Mouse (Mus musculus) MEL (cell line): ENCODE data around the gene Alg3. TPM values are rescaled to one million over a fixed set of nuclear protein-coding genes. Genes with fewer than 3 reads are reported as not detected.

ENCODE experiments used
- DNase-seq: peaks from one replicate; pipeline ENCODE4 v3.0.0; 2011; ENCODE audit warnings: low read depth, low spot score
- H3K27ac ChIP-seq: 2 replicates; pipeline ENCODE4 v1.5.1; 2012; ENCODE audit warnings: low read depth, mild to moderate bottlenecking, control low read depth, low read length, moderate library complexity; ENCODE audit not compliant: control insufficient read depth
- H3K27me3 ChIP-seq, 2 experiments: fragments of 150-350 bp in 1 of 2; sonication (generic) in 1 of 2; 2 replicates each; pipeline ENCODE4 v1.6.1; 2012; ENCODE audit warnings: low read length in 2 of 2, mild to moderate bottlenecking in 2 of 2, improper control_type of control experiment in 1 of 2, moderate library complexity in 1 of 2; ENCODE audit not compliant: insufficient read depth in 2 of 2, control insufficient read depth in 1 of 2
- H3K36me3 ChIP-seq, 2 experiments: 2 replicates each; pipeline ENCODE4 v1.6.1; 2012 to 2014; ENCODE audit warnings: low read length in 2 of 2, improper control_type of control experiment in 1 of 2, inconsistent platforms in 1 of 2, mild to moderate bottlenecking in 1 of 2; ENCODE audit not compliant: insufficient read depth in 2 of 2, control insufficient read depth in 1 of 2
- H3K4me1 ChIP-seq, 2 experiments: fragments of 150-350 bp in 1 of 2; sonication (generic) in 1 of 2; 2 replicates each; pipeline ENCODE4 v1.6.1; 2012; ENCODE audit warnings: low read length in 2 of 2, improper control_type of control experiment in 1 of 2, mild to moderate bottlenecking in 1 of 2; ENCODE audit not compliant: insufficient read depth in 2 of 2, control insufficient read depth in 1 of 2
- H3K4me3 ChIP-seq, 2 experiments: fragments of 150-350 bp in 1 of 2; sonication (generic) in 1 of 2; 2 replicates each; pipeline ENCODE4 v1.5.1; 2012; ENCODE audit warnings: low read depth in 2 of 2, low read length in 2 of 2, mild to moderate bottlenecking in 2 of 2, moderate library complexity in 2 of 2, control low read depth in 1 of 2, improper control_type of control experiment in 1 of 2; ENCODE audit not compliant: control insufficient read depth in 1 of 2, insufficient read depth in 1 of 2
- H3K79me2 ChIP-seq: 2 replicates; pipeline ENCODE4 v1.6.1; 2012; ENCODE audit warnings: mild to moderate bottlenecking, low read length, moderate library complexity; ENCODE audit not compliant: control insufficient read depth, poor library complexity, insufficient read depth
- H3K9ac ChIP-seq: 2 replicates; pipeline ENCODE4 v1.6.1; 2012; ENCODE audit warnings: low read depth, mild to moderate bottlenecking, control low read depth, low read length, moderate library complexity; ENCODE audit not compliant: control insufficient read depth, poor library complexity, severe bottlenecking
- H3K9me3 ChIP-seq: fragments of 150-350 bp; sonication (generic); replicated peaks from 2 replicates; pipeline ENCODE4 v1.6.1; 2012; ENCODE audit warnings: mild to moderate bottlenecking, low read length, improper control_type of control experiment, moderate library complexity; ENCODE audit not compliant: insufficient read depth
- BHLHE40 ChIP-seq: IDR thresholded peaks from 2 replicates; pipeline ENCODE4 v1.6.1; 2012; ENCODE audit warnings: low read depth, mild to moderate bottlenecking, inconsistent platforms, low read length, improper control_type of control experiment, borderline replicate concordance
- CHD2 ChIP-seq: IDR thresholded peaks from 2 replicates; pipeline ENCODE4 v1.6.1; 2011; ENCODE audit warnings: low read length, improper control_type of control experiment
- CTCF ChIP-seq, 3 experiments: IDR thresholded peaks in 2 of 3; conservative IDR thresholded peaks in 1 of 3; 2 replicates each; pipeline ENCODE4 v1.5.1; 2011 to 2012; ENCODE audit warnings: low read length in 3 of 3, low read depth in 2 of 3, mild to moderate bottlenecking in 2 of 3, improper control_type of control experiment in 1 of 3, inconsistent platforms in 1 of 3, mixed read lengths in 1 of 3, moderate library complexity in 1 of 3; ENCODE audit not compliant: control insufficient read depth in 1 of 3, insufficient read depth in 1 of 3, poor library complexity in 1 of 3, severe bottlenecking in 1 of 3
- E2F4 ChIP-seq: IDR thresholded peaks from 2 replicates; pipeline ENCODE4 v1.6.1; 2011; ENCODE audit warnings: low read depth, low read length, improper control_type of control experiment, borderline replicate concordance
- ELF1 ChIP-seq: IDR thresholded peaks from 2 replicates; pipeline ENCODE4 v1.6.1; 2014; ENCODE audit warnings: low read depth, mild to moderate bottlenecking, inconsistent platforms, low read length, improper control_type of control experiment, moderate library complexity
- GABPA ChIP-seq: IDR thresholded peaks from 2 replicates; pipeline ENCODE4 v1.6.1; 2012; ENCODE audit warnings: low read depth, mild to moderate bottlenecking, inconsistent platforms, low read length, improper control_type of control experiment, moderate library complexity
- GATA1 ChIP-seq: IDR thresholded peaks from 2 replicates; pipeline ENCODE4 v1.6.1; 2011; ENCODE audit warnings: low read depth, low read length, improper control_type of control experiment
- HCFC1 ChIP-seq: IDR thresholded peaks from 2 replicates; pipeline ENCODE4 v1.6.1; 2012; ENCODE audit warnings: low read depth, mild to moderate bottlenecking, inconsistent platforms, low read length, improper control_type of control experiment, moderate library complexity
- JUND ChIP-seq: IDR thresholded peaks from 2 replicates; pipeline ENCODE4 v1.6.1; 2011; ENCODE audit warnings: low read depth, mild to moderate bottlenecking, improper control_type of control experiment, low read length
- MAFK ChIP-seq: IDR thresholded peaks from 2 replicates; pipeline ENCODE4 v1.6.1; 2011; ENCODE audit warnings: low read depth, mild to moderate bottlenecking, low read length, improper control_type of control experiment, borderline replicate concordance
- MAX ChIP-seq: IDR thresholded peaks from 2 replicates; pipeline ENCODE4 v1.6.1; 2011; ENCODE audit warnings: low read length, improper control_type of control experiment
- MAZ ChIP-seq: IDR thresholded peaks from 2 replicates; pipeline ENCODE4 v1.6.1; 2012; ENCODE audit warnings: low read depth, mild to moderate bottlenecking, inconsistent platforms, low read length, improper control_type of control experiment
- MEF2A ChIP-seq: IDR thresholded peaks from 2 replicates; pipeline ENCODE4 v1.6.1; 2014; ENCODE audit warnings: low read depth, mild to moderate bottlenecking, inconsistent platforms, low read length, improper control_type of control experiment; ENCODE audit not compliant: poor library complexity, insufficient replicate concordance, severe bottlenecking; ENCODE audit errors: extremely low read depth
- MXI1 ChIP-seq: IDR thresholded peaks from 2 replicates; pipeline ENCODE4 v1.6.1; 2011; ENCODE audit warnings: mild to moderate bottlenecking, low read depth, low read length, improper control_type of control experiment
- MYC ChIP-seq: IDR thresholded peaks from 2 replicates; pipeline ENCODE4 v1.6.1; 2011; ENCODE audit warnings: low read depth, mild to moderate bottlenecking, low read length, improper control_type of control experiment, moderate library complexity
- NELFE ChIP-seq: IDR thresholded peaks from 2 replicates; pipeline ENCODE4 v1.6.1; 2011; ENCODE audit warnings: low read depth, low read length, improper control_type of control experiment
- NRF1 ChIP-seq: IDR thresholded peaks from 2 replicates; pipeline ENCODE4 v1.6.1; 2014; ENCODE audit warnings: low read depth, mild to moderate bottlenecking, inconsistent platforms, low read length, improper control_type of control experiment, moderate library complexity; ENCODE audit not compliant: poor library complexity, insufficient read depth, severe bottlenecking
- POLR2AphosphoS5 ChIP-seq: IDR thresholded peaks from 2 replicates; pipeline ENCODE4 v1.6.1; 2012; ENCODE audit warnings: low read depth, borderline replicate concordance, mild to moderate bottlenecking, inconsistent platforms, low read length, moderate library complexity, mixed read lengths
- RAD21 ChIP-seq: IDR thresholded peaks from 2 replicates; pipeline ENCODE4 v1.6.1; 2011; ENCODE audit warnings: mild to moderate bottlenecking, low read depth, low read length, improper control_type of control experiment
- RCOR1 ChIP-seq: IDR thresholded peaks from 2 replicates; pipeline ENCODE4 v1.6.1; 2012; ENCODE audit warnings: low read depth, mild to moderate bottlenecking, inconsistent platforms, low read length, improper control_type of control experiment
- SIN3A ChIP-seq: IDR thresholded peaks from 2 replicates; pipeline ENCODE4 v1.6.1; 2012; ENCODE audit warnings: low read length, improper control_type of control experiment, inconsistent platforms
- TBP ChIP-seq: IDR thresholded peaks from 2 replicates; pipeline ENCODE4 v1.8.0; 2011; ENCODE audit warnings: low read depth, low read length, improper control_type of control experiment
- TCF12 ChIP-seq: IDR thresholded peaks from 2 replicates; pipeline ENCODE4 v1.6.1; 2014; ENCODE audit warnings: low read depth, mild to moderate bottlenecking, inconsistent platforms, low read length, improper control_type of control experiment, moderate library complexity
- UBTF ChIP-seq: IDR thresholded peaks from 2 replicates; pipeline ENCODE4 v1.6.1; 2012; ENCODE audit warnings: low read depth, mild to moderate bottlenecking, inconsistent platforms, low read length, improper control_type of control experiment, moderate library complexity, borderline replicate concordance; ENCODE audit not compliant: insufficient read depth
- USF2 ChIP-seq, 2 experiments: IDR thresholded peaks; 2 replicates each; pipeline ENCODE4 v1.6.1; 2011 to 2012; ENCODE audit warnings: improper control_type of control experiment in 2 of 2, low read length in 2 of 2, borderline replicate concordance in 1 of 2, inconsistent platforms in 1 of 2, low read depth in 1 of 2, mild to moderate bottlenecking in 1 of 2; ENCODE audit not compliant: insufficient read depth in 1 of 2
- ZKSCAN1 ChIP-seq: IDR thresholded peaks from 2 replicates; pipeline ENCODE4 v1.6.1; 2012; ENCODE audit warnings: low read depth, mild to moderate bottlenecking, inconsistent platforms, low read length, improper control_type of control experiment, moderate library complexity
- ZMIZ1 ChIP-seq: IDR thresholded peaks from 2 replicates; pipeline ENCODE4 v1.6.1; 2012; ENCODE audit warnings: low read depth, mild to moderate bottlenecking, inconsistent platforms, low read length, improper control_type of control experiment, moderate library complexity
- polyA plus RNA-seq, 2 experiments: library from polyadenylated mRNA; stranded (reverse) in 1 of 2; unstranded in 1 of 2; fragments of >175 nt in 1 of 2; fragments of >200 nt in 1 of 2; gene quantifications; 2 replicates each; pipeline versions ENCODE4 v1.2.1 to v1.2.4; 2012; ENCODE audit warnings: low replicate concordance in 2 of 2, low read depth in 1 of 2; ENCODE audit not compliant: insufficient read length in 2 of 2, insufficient read depth in 1 of 2, missing spikeins in 1 of 2
- total RNA-seq: library from RNA; depleted of rRNA; stranded (reverse); fragments of 300-350 nt; gene quantifications from 2 replicates; pipeline ENCODE4 v1.2.3, GENCODE M21; 2012

Gene Alg3
- total and polyA plus RNA-seq, 3 experiments, result 25.6 to 218 (median 67.6) TPM

DNA sequence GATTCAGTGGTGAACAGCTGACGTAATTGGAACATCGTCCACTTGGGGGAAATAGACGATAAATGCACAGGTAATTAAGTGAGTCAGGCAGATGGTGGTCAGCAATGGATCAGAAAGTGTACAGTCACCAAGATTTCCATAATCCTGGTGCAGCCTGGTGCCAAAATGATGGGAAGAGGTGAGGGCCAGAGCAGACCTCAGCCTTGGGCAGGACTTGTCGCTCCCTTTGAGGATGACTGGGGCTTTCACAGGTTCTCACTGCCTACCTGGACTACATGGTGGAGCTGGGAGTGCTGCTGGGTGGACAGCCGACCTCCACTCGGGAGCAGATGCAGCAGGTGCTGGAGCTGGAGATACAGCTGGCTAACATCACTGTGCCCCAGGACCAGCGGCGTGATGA lies 25.9 kb upstream of the Alg3 start:
- Histone ChIP-seq H3K9me3 (no peaks in the 10 kb centered on the region), H3K9ac (no peak overlapping the region), H3K36me3 (peaks cover 0 to 2% of the 10 kb centered on the region in 2 experiments; a peak in 3 of 4 replicates), H3K4me1 (0 out of 4 replicates have a peak, but pooled peaks cover 0 to 3% of the 10 kb centered on the region in 2 experiments), H3K27ac (no peak overlapping the region), H3K4me3 (no peak overlapping the region), H3K27me3 (no peaks in the 10 kb centered on the region), H3K79me2 (no peaks in the 10 kb centered on the region)
- TF ChIP-seq USF2 (IDR thresholded peaks at IDR 0.05; ENCODE audit: borderline replicate concordance in 1 of 2, insufficient read depth in 1 of 2, low read depth in 1 of 2, low read length in 2 of 2) (no peak), E2F4 (no peak), BHLHE40 (no peak), MEF2A (no peak), GATA1 (no peak), MXI1 (no peak), RAD21 (no peak), CHD2 (no peak), SIN3A (no peak), ZMIZ1 (no peak), HCFC1 (no peak), RCOR1 (no peak), POLR2AphosphoS5 (no peak), MAFK (no peak), CTCF (IDR thresholded peaks at IDR 0.05 in 2 of 3, conservative IDR thresholded peaks at IDR 0.05 in 1 of 3; ENCODE audit: control insufficient read depth in 1 of 3, insufficient read depth in 1 of 3, low read depth in 2 of 3, low read length in 3 of 3, poor library complexity in 1 of 3, severe bottlenecking in 1 of 3) (no peak), ZKSCAN1 (no peak)
- no peak for DNase-seq

GRCm38 (mm10) chr16:20629731-20630634 lies 18.4 kb upstream of the Alg3 start, which contains the start of gene Ece2:
Ece2 (plus strand) TSS chr16:20629828.
- H3K27me3 ChIP-seq, result no peaks in the 10 kb centered on the region
- H3K9me3 ChIP-seq, result no peaks in the 10 kb centered on the region
- peak within 1 kb of the TSS; percentile 59 to 73 for H3K4me3 ChIP-seq
- DNase-seq, result peak; percentile 72
- peaks cover 0 to 4% of the 10 kb centered on the region in 2 experiments; a peak in 2 of 4 replicates for H3K36me3 ChIP-seq
- peaks cover 6% of the 10 kb centered on the region; the same call in 1 of the 2 replicates for H3K79me2 ChIP-seq
- H3K27ac ChIP-seq, result peak within 1 kb of the TSS; percentile 30
- peak within 1 kb of the TSS; percentile 69 for H3K9ac ChIP-seq
- H3K4me1 ChIP-seq, result peaks cover 2 to 18% of the 10 kb centered on the region in 2 experiments; a peak in 3 of 4 replicates
- TF ChIP-seq NELFE, result 0 out of 2 replicates have a peak, but pooled peaks have one; percentile 42
- TF ChIP-seq MAX, result peak; percentile 13
- no peak for TF ChIP-seq JUND
- no peak for TF ChIP-seq MEF2A
- peak; percentile 59; the same call in 1 of the 2 replicates for TF ChIP-seq MAZ
- no peak for TF ChIP-seq TCF12
- no peak for TF ChIP-seq E2F4
- peak; percentile 44; the same call in 1 of the 2 replicates for TF ChIP-seq MYC
- peak; percentile 34; the same call in 1 of the 2 replicates for TF ChIP-seq NRF1
- TF ChIP-seq UBTF, result 0 out of 2 replicates have a peak, but pooled peaks have one; percentile 48
- TF ChIP-seq CTCF (IDR thresholded peaks at IDR 0.05 in 2 of 3, conservative IDR thresholded peaks at IDR 0.05 in 1 of 3; ENCODE audit: control insufficient read depth in 1 of 3, insufficient read depth in 1 of 3, low read depth in 2 of 3, low read length in 3 of 3, poor library complexity in 1 of 3, severe bottlenecking in 1 of 3), result no peak
- no peak for TF ChIP-seq ELF1
- no peak for TF ChIP-seq HCFC1
- 0 out of 2 replicates have a peak, but pooled peaks have one; percentile 12 for TF ChIP-seq MXI1
- no peak for TF ChIP-seq GABPA
- 0 out of 2 replicates have a peak, but pooled peaks have one; percentile 38 for TF ChIP-seq TBP
